Mouse (Mus musculus): ENCODE data around the gene Txndc5.

Txndc5 gene

DNA sequence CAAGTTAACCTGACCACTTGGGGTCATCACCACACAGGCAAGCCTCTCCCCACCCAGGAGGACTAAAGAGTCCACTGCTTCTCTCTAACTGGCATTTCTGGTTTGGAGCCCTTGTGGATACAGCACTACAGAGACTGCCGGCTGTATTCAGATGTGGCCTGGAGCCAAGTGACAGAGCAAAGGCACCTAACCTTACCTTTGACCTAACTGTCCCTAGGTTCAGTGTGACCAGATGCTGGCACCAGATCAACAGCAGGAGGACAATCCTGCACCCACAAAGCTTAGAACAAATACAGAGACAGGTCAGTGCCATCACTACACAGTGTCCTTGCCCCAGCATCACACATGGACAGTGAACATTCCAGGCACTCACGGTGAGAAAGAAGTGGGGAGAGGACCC lies 2.5 kb downstream of the Txndc5 start:
- DNase-seq (ENCODE audit: low spot score in 2 of 2) = no peak

DNA sequence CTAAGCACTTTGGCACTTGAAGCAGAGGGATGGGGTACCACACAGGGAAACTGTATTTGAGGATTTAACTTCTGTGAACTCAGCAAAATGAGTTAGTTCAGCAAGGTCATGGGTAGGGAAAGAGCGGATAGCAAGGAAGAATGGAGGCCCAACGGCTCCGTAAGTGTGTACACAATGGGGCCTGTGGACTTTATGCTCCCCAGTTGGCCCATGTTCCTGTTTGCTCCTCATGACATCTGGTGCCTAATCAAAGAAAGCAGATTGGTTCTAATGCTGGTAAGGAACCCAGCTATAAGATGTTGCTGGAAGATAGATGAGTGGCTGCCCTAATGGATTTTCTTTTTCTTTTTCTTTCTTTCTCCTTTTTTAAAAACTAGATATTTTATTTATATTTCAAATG lies 3.4 kb downstream of the Txndc5 start:
- DNase-seq (ENCODE audit: low spot score in 2 of 2) = no peak

DNA sequence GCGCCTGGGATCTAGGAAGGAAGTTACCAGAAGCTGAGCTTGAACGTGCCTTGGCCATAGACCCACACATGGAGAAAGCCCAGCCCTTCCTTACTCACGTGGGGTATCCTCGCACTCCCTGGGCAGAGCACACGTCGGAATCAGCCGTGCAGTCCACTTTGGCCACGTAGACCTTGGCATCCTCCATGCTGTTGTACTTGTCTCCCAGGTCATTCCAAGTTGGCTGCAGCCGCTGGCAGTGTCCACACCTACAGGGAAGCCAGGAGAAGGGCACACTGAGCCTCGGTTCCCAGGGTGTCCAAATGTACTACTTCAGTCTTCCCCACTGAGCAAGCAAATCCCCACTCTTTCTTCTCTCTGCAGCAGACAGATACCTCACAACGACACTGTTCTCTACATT lies 5.4 kb downstream of the Txndc5 start:
- no peak for DNase-seq (ENCODE audit: low spot score in 2 of 2)

- no peak for DNase-seq (ENCODE audit: low spot score in 2 of 2)
Observed at GRCm38 (mm10) chr13:38522056-38522654, 6.5 kb downstream of the Txndc5 start.

DNA sequence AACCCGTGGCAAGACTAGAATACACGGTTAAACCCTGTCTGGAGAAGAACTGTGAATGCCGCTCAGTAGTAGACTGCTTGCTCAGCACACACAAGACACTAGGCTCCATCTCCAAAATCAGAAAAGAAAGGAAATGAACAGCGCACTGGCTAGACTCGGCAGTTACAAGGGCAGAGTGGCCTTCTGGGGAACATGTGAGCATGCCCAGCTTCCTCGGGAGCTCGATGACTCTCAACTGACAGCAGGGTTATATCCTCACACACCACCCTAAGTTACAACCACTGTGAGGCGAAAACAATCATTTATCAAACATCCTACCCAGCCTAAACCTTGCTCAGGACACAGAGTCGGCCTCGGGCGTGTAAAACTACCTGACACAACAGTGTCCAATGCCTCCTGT lies 8.3 kb downstream of the Txndc5 start:
- no peak for DNase-seq (ENCODE audit: low spot score in 2 of 2)

DNA sequence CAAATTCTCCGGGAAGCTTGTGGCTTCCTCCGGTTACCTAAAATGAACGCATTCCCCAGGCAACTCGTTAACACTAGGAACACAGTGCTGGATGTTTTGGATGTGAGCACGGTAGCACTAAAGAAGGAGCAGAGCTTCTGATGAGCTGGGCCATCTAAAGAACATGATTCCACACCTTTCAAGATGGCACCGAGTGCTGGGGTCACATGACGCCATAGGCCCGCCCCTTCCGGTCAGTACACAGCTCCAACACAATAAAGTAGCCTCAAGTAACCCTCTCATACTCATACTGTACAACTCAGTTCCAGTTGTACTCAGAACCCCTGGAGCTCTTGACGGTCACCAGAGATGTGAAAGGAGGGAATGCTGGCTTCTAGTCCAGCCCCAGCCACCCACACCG lies 12.0 kb downstream of the Txndc5 start:
- no peak for DNase-seq (ENCODE audit: low spot score in 2 of 2)

GRCm38 (mm10) chr13:38515845-38516244 lies 12.8 kb downstream of the Txndc5 start:
- DNase-seq (ENCODE audit: low spot score in 2 of 2) = no peak

GRCm38 (mm10) chr13:38515431-38515830 lies 13.2 kb downstream of the Txndc5 start:
- no peak for DNase-seq (ENCODE audit: low spot score in 2 of 2)

DNA sequence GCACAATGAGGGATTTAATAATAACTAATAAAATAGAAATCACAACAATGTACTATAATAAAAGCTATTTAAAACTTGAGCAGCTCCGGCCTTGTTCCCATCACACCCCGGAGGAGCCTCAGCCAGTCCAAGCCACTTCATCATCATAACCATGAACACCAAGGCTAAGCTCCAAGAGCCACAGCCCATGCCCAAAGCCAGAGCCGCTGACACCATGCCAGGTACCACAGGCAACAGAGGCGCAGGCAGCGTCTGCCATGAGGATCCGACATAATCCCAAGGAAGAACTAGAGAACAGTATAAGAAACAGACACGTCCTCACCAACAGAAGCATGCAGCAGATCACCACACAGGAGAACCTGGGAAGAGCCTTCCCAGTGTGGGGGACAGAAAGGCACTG lies 14.7 kb downstream of the Txndc5 start:
- DNase-seq (ENCODE audit: low spot score in 2 of 2) = no peak

DNA sequence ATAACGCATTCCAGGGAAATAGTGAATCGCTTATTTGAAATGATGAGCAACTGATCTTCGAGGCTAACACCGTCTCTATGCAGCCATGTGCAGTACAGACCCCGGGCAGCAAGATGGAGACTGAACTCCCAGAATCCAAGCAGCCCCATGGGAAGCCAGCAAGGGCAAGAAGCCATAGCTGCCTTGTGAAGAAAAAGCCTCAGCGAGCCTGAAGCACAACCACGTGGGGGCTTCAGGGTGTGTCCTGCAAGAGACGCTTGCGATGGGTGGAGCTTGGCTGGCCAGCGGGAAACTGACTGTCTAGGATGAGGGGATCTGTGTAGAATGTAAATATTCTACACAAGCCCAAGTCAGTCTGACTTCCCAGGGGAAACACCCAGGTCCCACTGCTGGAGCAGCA lies 16.6 kb downstream of the Txndc5 start:
- DNase-seq (ENCODE audit: low spot score in 2 of 2) = no peak

GRCm38 (mm10) chr13:38509681-38510341 lies 18.8 kb downstream of the Txndc5 start:
- DNase-seq (ENCODE audit: low spot score in 2 of 2) = no peak

DNA sequence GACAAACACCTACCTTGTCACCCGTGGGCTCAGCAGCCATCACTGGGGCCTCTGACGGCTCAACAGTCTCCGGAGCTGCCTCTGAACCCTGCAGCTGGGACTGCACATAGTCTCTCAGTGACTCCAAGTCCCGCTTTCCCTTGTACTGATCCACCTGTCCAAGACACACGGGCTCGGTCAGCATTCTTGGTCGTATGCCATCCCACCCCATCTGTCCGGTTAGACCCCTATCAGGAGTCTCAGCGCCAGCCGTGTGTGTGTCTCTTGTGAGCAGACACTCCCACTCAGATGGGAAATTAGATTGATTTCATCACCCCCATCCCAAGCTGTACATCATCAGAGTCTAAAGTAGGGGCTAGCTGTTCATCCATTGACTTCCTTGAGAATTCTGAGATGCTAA lies 21.7 kb downstream of the Txndc5 start:
- no peak for DNase-seq (ENCODE audit: low spot score in 2 of 2)

- peak in 1 of 2 experiments; percentile 26 for DNase-seq (ENCODE audit: low spot score in 2 of 2)
Observed at GRCm38 (mm10) chr13:38506320-38506719, 22.3 kb downstream of the Txndc5 start.

- DNase-seq (ENCODE audit: low spot score in 2 of 2) = peak; percentile 83 to 88
Observed at GRCm38 (mm10) chr13:38503137-38503849, 25.3 kb downstream of the Txndc5 start.

GRCm38 (mm10) chr13:38501314-38501713 lies 27.3 kb downstream of the Txndc5 start:
- peak; percentile 54 to 56 for DNase-seq (ENCODE audit: low spot score in 2 of 2)

GRCm38 (mm10) chr13:38496715-38497114 lies 31.9 kb downstream of the Txndc5 start:
- DNase-seq (ENCODE audit: low spot score in 2 of 2) = no peak

DNA sequence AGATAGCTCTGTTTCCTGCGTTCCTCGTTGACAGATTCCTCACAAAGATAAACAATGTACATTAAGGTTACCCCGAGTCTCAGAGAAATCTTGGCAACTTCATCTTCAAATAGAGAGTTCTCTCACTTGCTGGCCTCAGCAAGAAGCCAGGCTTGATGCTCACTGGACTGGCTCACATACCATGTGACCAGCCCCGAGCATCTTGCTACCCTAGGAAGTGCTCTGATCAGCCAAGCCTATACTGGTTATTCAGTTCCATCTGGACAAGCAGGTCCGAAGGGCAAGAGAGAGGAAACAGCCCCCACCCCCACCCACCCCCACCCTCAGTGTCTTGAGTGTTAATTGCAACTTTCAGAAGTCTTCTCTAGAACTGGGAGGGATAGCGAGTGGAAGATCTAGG lies 41.9 kb downstream of the Txndc5 start:
- DNase-seq (ENCODE audit: low spot score in 2 of 2) = no peak

DNA sequence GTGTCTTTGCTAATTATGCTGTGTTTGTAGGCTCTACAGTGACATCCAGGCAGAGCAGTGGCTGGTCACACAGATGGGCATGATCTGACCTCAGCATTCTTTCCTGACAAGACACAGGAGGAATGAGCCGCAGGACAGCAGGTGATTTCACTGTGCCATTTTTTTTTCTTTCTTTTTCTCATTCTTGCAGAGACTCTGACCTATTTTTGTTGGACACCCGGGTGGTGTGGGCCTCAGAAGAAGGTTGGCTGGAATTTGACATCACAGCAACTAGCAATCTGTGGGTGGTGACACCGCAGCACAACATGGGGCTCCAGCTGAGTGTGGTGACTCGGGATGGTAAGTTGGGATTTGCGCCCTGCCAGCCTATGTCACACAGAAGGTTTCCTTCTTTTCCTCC lies 43.9 kb downstream of the Txndc5 start:
- no peak for DNase-seq (ENCODE audit: low spot score in 2 of 2)

GRCm38 (mm10) chr13:38481021-38481420 lies 47.6 kb downstream of the Txndc5 start:
- no peak for DNase-seq (ENCODE audit: low spot score in 2 of 2)

DNA sequence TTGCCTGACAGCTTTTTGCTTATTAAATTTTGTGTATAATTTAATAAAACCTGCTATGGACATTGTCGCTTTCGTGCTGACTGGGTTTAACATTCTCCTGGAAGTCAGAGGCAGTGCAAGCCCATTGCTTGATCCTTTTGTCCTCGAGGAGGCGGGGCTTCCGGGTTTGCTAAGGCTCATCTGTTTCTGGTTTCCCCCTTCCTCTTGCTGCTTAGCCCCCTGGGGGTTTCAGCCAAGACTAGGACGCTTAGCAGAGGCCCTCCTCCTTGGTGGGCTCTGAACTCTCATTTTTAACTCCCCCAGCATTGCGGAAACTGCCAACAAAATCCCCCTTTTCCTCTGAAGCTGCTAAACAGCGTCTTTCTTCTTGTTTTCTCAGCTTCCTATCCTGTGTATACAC lies 51.7 kb downstream of the Txndc5 start:
- no peak for DNase-seq (ENCODE audit: low spot score in 2 of 2)

GRCm38 (mm10) chr13:38473497-38473896 lies 55.1 kb downstream of the Txndc5 start:
- DNase-seq (ENCODE audit: low spot score in 2 of 2) = no peak

- DNase-seq (ENCODE audit: low spot score in 2 of 2) = no peak
Observed at GRCm38 (mm10) chr13:38472636-38473035, 56.0 kb downstream of the Txndc5 start.

- no peak for DNase-seq (ENCODE audit: low spot score in 2 of 2)
Observed at GRCm38 (mm10) chr13:38470882-38471281, 57.7 kb downstream of the Txndc5 start.
